Mouse (Mus musculus) MEL (cell line): ENCODE measurements around the gene Spdye4b. TPM values are rescaled to one million over a fixed set of nuclear protein-coding genes. Genes with fewer than 3 reads are reported as not detected.

Source experiments
- DNase-seq: peaks from one replicate; pipeline ENCODE4 v3.0.0; 2011; ENCODE audit warnings: low read depth, low spot score
- H3K27ac ChIP-seq: 2 replicates; pipeline ENCODE4 v1.5.1; 2012; ENCODE audit warnings: low read depth, mild to moderate bottlenecking, control low read depth, low read length, moderate library complexity; ENCODE audit not compliant: control insufficient read depth
- H3K27me3 ChIP-seq, 2 experiments: fragments of 150-350 bp in 1 of 2; sonication (generic) in 1 of 2; 2 replicates each; pipeline ENCODE4 v1.6.1; 2012; ENCODE audit warnings: low read length in 2 of 2, mild to moderate bottlenecking in 2 of 2, improper control_type of control experiment in 1 of 2, moderate library complexity in 1 of 2; ENCODE audit not compliant: insufficient read depth in 2 of 2, control insufficient read depth in 1 of 2
- H3K36me3 ChIP-seq, 2 experiments: 2 replicates each; pipeline ENCODE4 v1.6.1; 2012 to 2014; ENCODE audit warnings: low read length in 2 of 2, improper control_type of control experiment in 1 of 2, inconsistent platforms in 1 of 2, mild to moderate bottlenecking in 1 of 2; ENCODE audit not compliant: insufficient read depth in 2 of 2, control insufficient read depth in 1 of 2
- H3K4me1 ChIP-seq, 2 experiments: fragments of 150-350 bp in 1 of 2; sonication (generic) in 1 of 2; 2 replicates each; pipeline ENCODE4 v1.6.1; 2012; ENCODE audit warnings: low read length in 2 of 2, improper control_type of control experiment in 1 of 2, mild to moderate bottlenecking in 1 of 2; ENCODE audit not compliant: insufficient read depth in 2 of 2, control insufficient read depth in 1 of 2
- H3K4me3 ChIP-seq, 2 experiments: fragments of 150-350 bp in 1 of 2; sonication (generic) in 1 of 2; 2 replicates each; pipeline ENCODE4 v1.5.1; 2012; ENCODE audit warnings: low read depth in 2 of 2, low read length in 2 of 2, mild to moderate bottlenecking in 2 of 2, moderate library complexity in 2 of 2, control low read depth in 1 of 2, improper control_type of control experiment in 1 of 2; ENCODE audit not compliant: control insufficient read depth in 1 of 2, insufficient read depth in 1 of 2
- H3K79me2 ChIP-seq: 2 replicates; pipeline ENCODE4 v1.6.1; 2012; ENCODE audit warnings: mild to moderate bottlenecking, low read length, moderate library complexity; ENCODE audit not compliant: control insufficient read depth, poor library complexity, insufficient read depth
- H3K9ac ChIP-seq: 2 replicates; pipeline ENCODE4 v1.6.1; 2012; ENCODE audit warnings: low read depth, mild to moderate bottlenecking, control low read depth, low read length, moderate library complexity; ENCODE audit not compliant: control insufficient read depth, poor library complexity, severe bottlenecking
- H3K9me3 ChIP-seq: fragments of 150-350 bp; sonication (generic); replicated peaks from 2 replicates; pipeline ENCODE4 v1.6.1; 2012; ENCODE audit warnings: mild to moderate bottlenecking, low read length, improper control_type of control experiment, moderate library complexity; ENCODE audit not compliant: insufficient read depth
- BHLHE40 ChIP-seq: IDR thresholded peaks from 2 replicates; pipeline ENCODE4 v1.6.1; 2012; ENCODE audit warnings: low read depth, mild to moderate bottlenecking, inconsistent platforms, low read length, improper control_type of control experiment, borderline replicate concordance
- CHD1 ChIP-seq: IDR thresholded peaks from 2 replicates; pipeline ENCODE4 v1.6.1; 2012; ENCODE audit warnings: low read depth, mild to moderate bottlenecking, inconsistent platforms, low read length, improper control_type of control experiment
- CHD2 ChIP-seq: IDR thresholded peaks from 2 replicates; pipeline ENCODE4 v1.6.1; 2011; ENCODE audit warnings: low read length, improper control_type of control experiment
- CTCF ChIP-seq, 3 experiments: IDR thresholded peaks in 2 of 3; conservative IDR thresholded peaks in 1 of 3; 2 replicates each; pipeline ENCODE4 v1.5.1; 2011 to 2012; ENCODE audit warnings: low read length in 3 of 3, low read depth in 2 of 3, mild to moderate bottlenecking in 2 of 3, improper control_type of control experiment in 1 of 3, inconsistent platforms in 1 of 3, mixed read lengths in 1 of 3, moderate library complexity in 1 of 3; ENCODE audit not compliant: control insufficient read depth in 1 of 3, insufficient read depth in 1 of 3, poor library complexity in 1 of 3, severe bottlenecking in 1 of 3
- E2F4 ChIP-seq: IDR thresholded peaks from 2 replicates; pipeline ENCODE4 v1.6.1; 2011; ENCODE audit warnings: low read depth, low read length, improper control_type of control experiment, borderline replicate concordance
- ELF1 ChIP-seq: IDR thresholded peaks from 2 replicates; pipeline ENCODE4 v1.6.1; 2014; ENCODE audit warnings: low read depth, mild to moderate bottlenecking, inconsistent platforms, low read length, improper control_type of control experiment, moderate library complexity
- EP300 ChIP-seq, 2 experiments: IDR thresholded peaks; 2 replicates each; pipeline ENCODE4 v1.6.1; 2011; ENCODE audit warnings: improper control_type of control experiment in 2 of 2, low read length in 2 of 2, low read depth in 1 of 2, mild to moderate bottlenecking in 1 of 2
- GATA1 ChIP-seq: IDR thresholded peaks from 2 replicates; pipeline ENCODE4 v1.6.1; 2011; ENCODE audit warnings: low read depth, low read length, improper control_type of control experiment
- HCFC1 ChIP-seq: IDR thresholded peaks from 2 replicates; pipeline ENCODE4 v1.6.1; 2012; ENCODE audit warnings: low read depth, mild to moderate bottlenecking, inconsistent platforms, low read length, improper control_type of control experiment, moderate library complexity
- JUND ChIP-seq: IDR thresholded peaks from 2 replicates; pipeline ENCODE4 v1.6.1; 2011; ENCODE audit warnings: low read depth, mild to moderate bottlenecking, improper control_type of control experiment, low read length
- KAT2A ChIP-seq: conservative IDR thresholded peaks from 2 replicates; pipeline ENCODE4 v1.6.1; 2012; ENCODE audit warnings: low read depth, low read length, improper control_type of control experiment, inconsistent platforms
- MAX ChIP-seq: IDR thresholded peaks from 2 replicates; pipeline ENCODE4 v1.6.1; 2011; ENCODE audit warnings: low read length, improper control_type of control experiment
- MAZ ChIP-seq: IDR thresholded peaks from 2 replicates; pipeline ENCODE4 v1.6.1; 2012; ENCODE audit warnings: low read depth, mild to moderate bottlenecking, inconsistent platforms, low read length, improper control_type of control experiment
- MEF2A ChIP-seq: IDR thresholded peaks from 2 replicates; pipeline ENCODE4 v1.6.1; 2014; ENCODE audit warnings: low read depth, mild to moderate bottlenecking, inconsistent platforms, low read length, improper control_type of control experiment; ENCODE audit not compliant: poor library complexity, insufficient replicate concordance, severe bottlenecking; ENCODE audit errors: extremely low read depth
- MXI1 ChIP-seq: IDR thresholded peaks from 2 replicates; pipeline ENCODE4 v1.6.1; 2011; ENCODE audit warnings: mild to moderate bottlenecking, low read depth, low read length, improper control_type of control experiment
- MYC ChIP-seq: IDR thresholded peaks from 2 replicates; pipeline ENCODE4 v1.6.1; 2011; ENCODE audit warnings: low read depth, mild to moderate bottlenecking, low read length, improper control_type of control experiment, moderate library complexity
- NELFE ChIP-seq: IDR thresholded peaks from 2 replicates; pipeline ENCODE4 v1.6.1; 2011; ENCODE audit warnings: low read depth, low read length, improper control_type of control experiment
- NRF1 ChIP-seq: IDR thresholded peaks from 2 replicates; pipeline ENCODE4 v1.6.1; 2014; ENCODE audit warnings: low read depth, mild to moderate bottlenecking, inconsistent platforms, low read length, improper control_type of control experiment, moderate library complexity; ENCODE audit not compliant: poor library complexity, insufficient read depth, severe bottlenecking
- POLR2A ChIP-seq, 2 experiments: IDR thresholded peaks; 2 replicates each; pipeline ENCODE4 v1.6.1; 2011 to 2012; ENCODE audit warnings: low read length in 2 of 2, mild to moderate bottlenecking in 2 of 2, control low read depth in 1 of 2, improper control_type of control experiment in 1 of 2, low read depth in 1 of 2, moderate library complexity in 1 of 2; ENCODE audit not compliant: control insufficient read depth in 1 of 2, insufficient read depth in 1 of 2, poor library complexity in 1 of 2
- POLR2AphosphoS2 ChIP-seq: IDR thresholded peaks from 2 replicates; pipeline ENCODE4 v1.6.1; 2011; ENCODE audit warnings: low read length, improper control_type of control experiment
- POLR2AphosphoS5 ChIP-seq: IDR thresholded peaks from 2 replicates; pipeline ENCODE4 v1.6.1; 2012; ENCODE audit warnings: low read depth, borderline replicate concordance, mild to moderate bottlenecking, inconsistent platforms, low read length, moderate library complexity, mixed read lengths
- RAD21 ChIP-seq: IDR thresholded peaks from 2 replicates; pipeline ENCODE4 v1.6.1; 2011; ENCODE audit warnings: mild to moderate bottlenecking, low read depth, low read length, improper control_type of control experiment
- SIN3A ChIP-seq: IDR thresholded peaks from 2 replicates; pipeline ENCODE4 v1.6.1; 2012; ENCODE audit warnings: low read length, improper control_type of control experiment, inconsistent platforms
- SMC3 ChIP-seq: IDR thresholded peaks from 2 replicates; pipeline ENCODE4 v1.6.1; 2011; ENCODE audit warnings: low read depth, low read length, improper control_type of control experiment
- TAL1 ChIP-seq: IDR thresholded peaks from 2 replicates; pipeline ENCODE4 v1.6.1; 2012; ENCODE audit warnings: mild to moderate bottlenecking, inconsistent platforms, low read length, moderate library complexity, mixed read lengths
- TBP ChIP-seq: IDR thresholded peaks from 2 replicates; pipeline ENCODE4 v1.8.0; 2011; ENCODE audit warnings: low read depth, low read length, improper control_type of control experiment
- TCF12 ChIP-seq: IDR thresholded peaks from 2 replicates; pipeline ENCODE4 v1.6.1; 2014; ENCODE audit warnings: low read depth, mild to moderate bottlenecking, inconsistent platforms, low read length, improper control_type of control experiment, moderate library complexity
- UBTF ChIP-seq: IDR thresholded peaks from 2 replicates; pipeline ENCODE4 v1.6.1; 2012; ENCODE audit warnings: low read depth, mild to moderate bottlenecking, inconsistent platforms, low read length, improper control_type of control experiment, moderate library complexity, borderline replicate concordance; ENCODE audit not compliant: insufficient read depth
- USF1 ChIP-seq: IDR thresholded peaks from 2 replicates; pipeline ENCODE4 v1.6.1; 2014; ENCODE audit warnings: low read depth, mild to moderate bottlenecking, inconsistent platforms, low read length, improper control_type of control experiment, moderate library complexity
- USF2 ChIP-seq, 2 experiments: IDR thresholded peaks; 2 replicates each; pipeline ENCODE4 v1.6.1; 2011 to 2012; ENCODE audit warnings: improper control_type of control experiment in 2 of 2, low read length in 2 of 2, borderline replicate concordance in 1 of 2, inconsistent platforms in 1 of 2, low read depth in 1 of 2, mild to moderate bottlenecking in 1 of 2; ENCODE audit not compliant: insufficient read depth in 1 of 2
- ZKSCAN1 ChIP-seq: IDR thresholded peaks from 2 replicates; pipeline ENCODE4 v1.6.1; 2012; ENCODE audit warnings: low read depth, mild to moderate bottlenecking, inconsistent platforms, low read length, improper control_type of control experiment, moderate library complexity
- ZMIZ1 ChIP-seq: IDR thresholded peaks from 2 replicates; pipeline ENCODE4 v1.6.1; 2012; ENCODE audit warnings: low read depth, mild to moderate bottlenecking, inconsistent platforms, low read length, improper control_type of control experiment, moderate library complexity
- ZNF384 ChIP-seq: IDR thresholded peaks from 2 replicates; pipeline ENCODE4 v1.6.1; 2012; ENCODE audit warnings: low read depth, mild to moderate bottlenecking, inconsistent platforms, low read length, improper control_type of control experiment
- polyA plus RNA-seq, 2 experiments: library from polyadenylated mRNA; stranded (reverse) in 1 of 2; unstranded in 1 of 2; fragments of >175 nt in 1 of 2; fragments of >200 nt in 1 of 2; gene quantifications; 2 replicates each; pipeline versions ENCODE4 v1.2.1 to v1.2.4; 2012; ENCODE audit warnings: low replicate concordance in 2 of 2, low read depth in 1 of 2; ENCODE audit not compliant: insufficient read length in 2 of 2, insufficient read depth in 1 of 2, missing spikeins in 1 of 2
- total RNA-seq: library from RNA; depleted of rRNA; stranded (reverse); fragments of 300-350 nt; gene quantifications from 2 replicates; pipeline ENCODE4 v1.2.3, GENCODE M21; 2012

Gene Spdye4b
- total and polyA plus RNA-seq, 3 experiments, result not detected

DNA sequence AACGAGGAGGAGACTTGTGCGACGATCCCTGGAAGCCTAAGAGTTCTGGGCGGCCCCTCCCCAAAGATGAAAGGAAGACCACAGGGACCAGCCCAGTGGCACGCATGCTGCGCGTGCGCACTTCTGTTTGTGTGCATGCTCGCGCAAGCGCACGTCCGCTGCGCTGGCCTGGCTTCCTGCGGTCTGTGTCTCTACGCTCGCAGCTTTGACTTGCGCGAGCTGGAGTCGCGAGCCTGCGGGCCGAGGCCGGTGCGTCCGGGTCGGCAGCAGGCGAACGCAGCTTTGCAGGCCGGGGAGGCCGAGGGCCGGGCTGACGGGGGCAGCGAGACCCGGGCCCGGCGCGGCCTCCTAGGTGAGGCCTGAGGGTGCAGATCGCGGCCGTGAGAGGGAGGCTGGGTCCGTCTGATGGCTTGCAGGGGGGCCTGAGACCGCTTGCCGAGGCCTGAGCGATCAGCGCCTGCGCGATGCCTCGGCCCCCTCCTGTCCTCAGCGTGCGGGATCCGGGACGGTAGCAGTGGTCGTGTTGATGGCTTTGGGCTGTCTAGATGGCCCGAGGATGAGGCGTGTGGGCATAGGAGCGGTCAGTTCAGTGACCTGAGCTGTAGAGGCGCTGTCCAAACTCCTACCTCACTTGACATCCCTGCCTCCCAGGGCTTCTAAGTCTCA lies 54.3 kb downstream of the Spdye4b start, which contains the start of gene Zfp12:
Gene Zfp12 (plus strand): TSS at position 136 of the 666 bp plus-strand sequence.
- peaks cover 0 to 17% of the 10 kb centered on the region in 2 experiments; a peak in 2 of 4 replicates for H3K4me1 ChIP-seq
- H3K79me2 ChIP-seq, result peaks cover 8% of the 10 kb centered on the region
- peak within 1 kb of the TSS; percentile 86 for H3K9ac ChIP-seq
- DNase-seq, result peak; percentile 97
- H3K27me3 ChIP-seq, result no peaks in the 10 kb centered on the region
- H3K9me3 ChIP-seq, result no peaks in the 10 kb centered on the region
- TF ChIP-seq BHLHE40, result no peak
- peak; percentile 65; the same call in 1 of the 2 replicates for TF ChIP-seq ELF1
- no peak; the same call in 1 of the 2 replicates for TF ChIP-seq MXI1
- 0 out of 2 replicates have a peak, but pooled peaks have one; percentile 43 for TF ChIP-seq MYC
- TF ChIP-seq MAZ, result no peak
- peak; percentile 51; the same call in 1 of the 2 replicates for TF ChIP-seq TBP
- no peak for TF ChIP-seq TAL1
- no peak for TF ChIP-seq CTCF (IDR thresholded peaks at IDR 0.05 in 2 of 3, conservative IDR thresholded peaks at IDR 0.05 in 1 of 3; ENCODE audit: control insufficient read depth in 1 of 3, insufficient read depth in 1 of 3, low read depth in 2 of 3, low read length in 3 of 3, poor library complexity in 1 of 3, severe bottlenecking in 1 of 3)
- TF ChIP-seq E2F4, result no peak
- TF ChIP-seq KAT2A, result no peak; the same call in 1 of the 2 replicates
- peak; percentile 78 to 89 for TF ChIP-seq POLR2A (IDR thresholded peaks at IDR 0.05; ENCODE audit: control insufficient read depth in 1 of 2, insufficient read depth in 1 of 2, low read depth in 1 of 2, low read length in 2 of 2, poor library complexity in 1 of 2)
- no peak for TF ChIP-seq ZKSCAN1
- no peak; the same call in 1 of the 2 replicates for TF ChIP-seq USF1
- no peak for TF ChIP-seq GATA1
- peak; percentile 84 for TF ChIP-seq HCFC1
- TF ChIP-seq NRF1, result peak; percentile 96
- TF ChIP-seq JUND, result no peak
- TF ChIP-seq SMC3, result no peak
- peak; percentile 82 for TF ChIP-seq POLR2AphosphoS2
- peak; percentile 67 for TF ChIP-seq SIN3A
- no peak for TF ChIP-seq ZNF384
- 0 out of 2 replicates have a peak, but pooled peaks have one; percentile 67 for TF ChIP-seq UBTF
- no peak for TF ChIP-seq EP300 (IDR thresholded peaks at IDR 0.05; ENCODE audit: low read depth in 1 of 2, low read length in 2 of 2)
- no peak for TF ChIP-seq MEF2A
- TF ChIP-seq POLR2AphosphoS5, result no peak
- peak; percentile 39; the same call in 1 of the 2 replicates for TF ChIP-seq TCF12
- peak; percentile 96 for TF ChIP-seq NELFE
- TF ChIP-seq CHD2, result no peak
- TF ChIP-seq USF2 (IDR thresholded peaks at IDR 0.05; ENCODE audit: borderline replicate concordance in 1 of 2, insufficient read depth in 1 of 2, low read depth in 1 of 2, low read length in 2 of 2), result no peak
- peak; percentile 61 for TF ChIP-seq MAX
- TF ChIP-seq RAD21, result no peak
- no peak for TF ChIP-seq CHD1
- TF ChIP-seq ZMIZ1, result peak; percentile 83; the same call in 1 of the 2 replicates
- TF ChIP-seq, all 39 proteins: peak for 13
- Histone ChIP-seq H3K27ac (peak within 1 kb of the TSS; percentile 71), H3K4me3 (peak within 1 kb of the TSS; percentile 63 to 86), H3K36me3 (peaks cover 2 to 10% of the 10 kb centered on the region in 2 experiments; a peak in 3 of 4 replicates)
